Mouse (Mus musculus): Measurements from ENCODE around the gene Stx18. TPM values are rescaled to one million over a fixed set of nuclear protein-coding genes. Genes with fewer than 3 reads are reported as not detected.
A peak's percentile ranks its signal among the peaks of the same experiment; 100 is the strongest.

Gene Stx18
- polyA plus RNA-seq, 1 experiment from 2014 or later: 15.7 TPM

- H3K27me3 ChIP-seq: no peaks in the 10 kb centered on the region
- 77% methylated on average over 1 of the region's 1 CpGs for WGBS (ENCODE audit: insufficient replicate concordance)
- no peaks in the 10 kb centered on the region for H3K9me3 ChIP-seq (replicated peaks)
- H3K4me2 ChIP-seq: no peak overlapping the region
- no peak overlapping the region for H3K4me3 ChIP-seq (replicated peaks)
- no peak overlapping the region for H3K9ac ChIP-seq
- ATAC-seq (ENCODE audit: low read depth) (no peak), DNase-seq (no peak)
- no peak overlapping the region for H3K27ac ChIP-seq
- peaks cover 6% of the 10 kb centered on the region; the same call in 1 of the 2 replicates for H3K4me1 ChIP-seq (replicated peaks)
- H3K36me3 ChIP-seq: no peaks in the 10 kb centered on the region
Measured at GRCm38 (mm10) chr5:38080472-38080871, 41.9 kb downstream of the Stx18 start.

- DNase-seq: no peak
Measured at GRCm38 (mm10) chr5:38082589-38082988, 44.0 kb downstream of the Stx18 start.

GRCm38 (mm10) chr5:38083362-38083761 lies 44.8 kb downstream of the Stx18 start:
- WGBS (ENCODE audit: insufficient replicate concordance): 68% methylated on average over 5 of the region's 5 CpGs
- no peak for DNase-seq
- Histone ChIP-seq H3K4me1 (replicated peaks) (no peaks in the 10 kb centered on the region), H3K4me3 (replicated peaks) (no peak overlapping the region), H3K27ac (no peak overlapping the region), H3K36me3 (no peaks in the 10 kb centered on the region), H3K9me3 (replicated peaks) (no peaks in the 10 kb centered on the region), H3K27me3 (no peaks in the 10 kb centered on the region), H3K9ac (no peak overlapping the region), H3K4me2 (no peak overlapping the region)
- no peak for ATAC-seq (ENCODE audit: low read depth)

More at GRCm38 (mm10) chr5:38082589-38082988, 44.0 kb downstream of the Stx18 start:
- Histone ChIP-seq H3K4me1 (replicated peaks) (no peaks in the 10 kb centered on the region), H3K27me3 (no peaks in the 10 kb centered on the region), H3K36me3 (no peaks in the 10 kb centered on the region), H3K9me3 (replicated peaks) (no peaks in the 10 kb centered on the region), H3K27ac (no peak overlapping the region), H3K9ac (no peak overlapping the region), H3K4me3 (replicated peaks) (no peak overlapping the region), H3K4me2 (no peak overlapping the region)
- 64% methylated on average over 3 of the region's 3 CpGs for WGBS (ENCODE audit: insufficient replicate concordance)
- no peak for ATAC-seq (ENCODE audit: low read depth)

- 55% methylated on average over 8 of the region's 8 CpGs for WGBS (ENCODE audit: insufficient replicate concordance)
- ATAC-seq (ENCODE audit: low read depth): no peak
- Histone ChIP-seq H3K4me2 (no peak overlapping the region), H3K4me3 (replicated peaks) (no peak overlapping the region), H3K27ac (no peak overlapping the region), H3K9me3 (replicated peaks) (no peaks in the 10 kb centered on the region), H3K4me1 (replicated peaks) (no peaks in the 10 kb centered on the region), H3K36me3 (no peaks in the 10 kb centered on the region), H3K27me3 (no peaks in the 10 kb centered on the region), H3K9ac (no peak overlapping the region)
- DNase-seq: no peak
Measured at GRCm38 (mm10) chr5:38084616-38085015, 46.1 kb downstream of the Stx18 start.

GRCm38 (mm10) chr5:38085561-38086392 lies 47.2 kb downstream of the Stx18 start:
- no peaks in the 10 kb centered on the region for H3K4me1 ChIP-seq (replicated peaks)
- ATAC-seq (ENCODE audit: low read depth): 0 out of 2 replicates have a peak, but pooled peaks have one; percentile 20

GRCm38 (mm10) chr5:38090111-38090510 lies 51.6 kb downstream of the Stx18 start:
- Histone ChIP-seq H3K4me2 (no peak overlapping the region), H3K36me3 (no peaks in the 10 kb centered on the region), H3K4me3 (replicated peaks) (no peak overlapping the region), H3K27me3 (no peaks in the 10 kb centered on the region), H3K27ac (no peak overlapping the region), H3K9me3 (replicated peaks) (no peaks in the 10 kb centered on the region), H3K9ac (no peak overlapping the region), H3K4me1 (replicated peaks) (no peaks in the 10 kb centered on the region)
- DNase-seq: no peak
- no peak for ATAC-seq (ENCODE audit: low read depth)
- WGBS (ENCODE audit: insufficient replicate concordance): 73% methylated on average over 3 of the region's 3 CpGs

More at GRCm38 (mm10) chr5:38085561-38086392, 47.2 kb downstream of the Stx18 start:
- 43% methylated on average over 10 of the region's 10 CpGs for WGBS (ENCODE audit: insufficient replicate concordance)
- Histone ChIP-seq H3K9ac (no peak overlapping the region), H3K9me3 (replicated peaks) (no peaks in the 10 kb centered on the region), H3K4me2 (no peak overlapping the region), H3K27ac (no peak overlapping the region), H3K4me3 (replicated peaks) (no peak overlapping the region), H3K36me3 (no peaks in the 10 kb centered on the region), H3K27me3 (no peaks in the 10 kb centered on the region)
- DNase-seq: peak; percentile 13

GRCm38 (mm10) chr5:38090581-38090980 lies 52.0 kb downstream of the Stx18 start:
- Histone ChIP-seq H3K9ac (no peak overlapping the region), H3K27me3 (no peaks in the 10 kb centered on the region), H3K36me3 (no peaks in the 10 kb centered on the region), H3K27ac (no peak overlapping the region), H3K4me3 (replicated peaks) (no peak overlapping the region), H3K4me1 (replicated peaks) (no peaks in the 10 kb centered on the region), H3K9me3 (replicated peaks) (no peaks in the 10 kb centered on the region), H3K4me2 (no peak overlapping the region)
- 75% methylated on average over 3 of the region's 3 CpGs for WGBS (ENCODE audit: insufficient replicate concordance)
- DNase-seq: no peak
- ATAC-seq (ENCODE audit: low read depth): no peak

- H3K27ac ChIP-seq: no peak overlapping the region
- no peak for DNase-seq
- no peaks in the 10 kb centered on the region for H3K27me3 ChIP-seq
- ATAC-seq (ENCODE audit: low read depth): no peak
- no peaks in the 10 kb centered on the region for H3K4me1 ChIP-seq (replicated peaks)
- H3K4me3 ChIP-seq (replicated peaks): no peak overlapping the region
- no peaks in the 10 kb centered on the region for H3K9me3 ChIP-seq (replicated peaks)
- H3K9ac ChIP-seq: no peak overlapping the region
- no peaks in the 10 kb centered on the region for H3K36me3 ChIP-seq
- 51% methylated on average over 8 of the region's 8 CpGs for WGBS (ENCODE audit: insufficient replicate concordance)
- no peak overlapping the region for H3K4me2 ChIP-seq
Measured at GRCm38 (mm10) chr5:38091046-38091965, 52.8 kb downstream of the Stx18 start.

GRCm38 (mm10) chr5:38091966-38092304 lies 53.4 kb downstream of the Stx18 start:
- no peaks in the 10 kb centered on the region for H3K4me1 ChIP-seq (replicated peaks)
- no peak overlapping the region for H3K4me2 ChIP-seq
- ATAC-seq (ENCODE audit: low read depth) (no peak), DNase-seq (no peak)
- H3K9ac ChIP-seq: no peak overlapping the region
- no peak overlapping the region for H3K4me3 ChIP-seq (replicated peaks)
- H3K27me3 ChIP-seq: no peaks in the 10 kb centered on the region
- no peaks in the 10 kb centered on the region for H3K9me3 ChIP-seq (replicated peaks)
- H3K36me3 ChIP-seq: no peaks in the 10 kb centered on the region
- WGBS (ENCODE audit: insufficient replicate concordance): 25% methylated on average over 2 of the region's 2 CpGs
- H3K27ac ChIP-seq: no peak overlapping the region

GRCm38 (mm10) chr5:38094331-38094730 lies 55.8 kb downstream of the Stx18 start:
- Histone ChIP-seq H3K9ac (no peak overlapping the region), H3K9me3 (replicated peaks) (no peaks in the 10 kb centered on the region), H3K27ac (no peak overlapping the region), H3K4me1 (replicated peaks) (no peaks in the 10 kb centered on the region), H3K4me2 (no peak overlapping the region), H3K4me3 (replicated peaks) (no peak overlapping the region), H3K36me3 (no peaks in the 10 kb centered on the region), H3K27me3 (no peaks in the 10 kb centered on the region)
- ATAC-seq (ENCODE audit: low read depth) (no peak), DNase-seq (no peak)
- WGBS (ENCODE audit: insufficient replicate concordance): 75% methylated on average over 2 of the region's 2 CpGs

- ATAC-seq (ENCODE audit: low read depth): no peak
Measured at GRCm38 (mm10) chr5:38097501-38098093, 59.1 kb downstream of the Stx18 start.

More at GRCm38 (mm10) chr5:38097501-38098093, 59.1 kb downstream of the Stx18 start:
- H3K9ac ChIP-seq: no peak overlapping the region
- no peak for DNase-seq
- no peak overlapping the region for H3K4me3 ChIP-seq (replicated peaks)
- H3K27me3 ChIP-seq: no peaks in the 10 kb centered on the region
- no peak overlapping the region for H3K27ac ChIP-seq
- H3K36me3 ChIP-seq: no peaks in the 10 kb centered on the region
- WGBS (ENCODE audit: insufficient replicate concordance): 59% methylated on average over 4 of the region's 4 CpGs
- no peak overlapping the region for H3K4me2 ChIP-seq
- H3K9me3 ChIP-seq (replicated peaks): no peaks in the 10 kb centered on the region
- H3K4me1 ChIP-seq (replicated peaks): no peaks in the 10 kb centered on the region

Measured in liver, embryonic 13.5 days (tissue).